Mouse (Mus musculus) kidney, embryonic 16.5 days (tissue): ENCODE measurements around the gene Pax3. TPM values are rescaled to one million over a fixed set of nuclear protein-coding genes. Genes with fewer than 3 reads are reported as not detected.

ENCODE experiments used
- ATAC-seq: fragments of 200-750 bp; cut with Nextera tagmentation; 2 replicates; pipeline ENCODE4 v1.8.0; 2017; ENCODE audit warnings: moderate TSS enrichment; ENCODE audit not compliant: low FRiP score, low TSS enrichment
- H3K27ac ChIP-seq: fragments of 300-500 bp; sonication (generic); 2 replicates; pipeline ENCODE4 v1.5.1; 2014; ENCODE audit warnings: low read length
- H3K27me3 ChIP-seq: fragments of 300-500 bp; sonication (generic); 2 replicates; pipeline ENCODE4 v1.6.1; 2014; ENCODE audit warnings: low read length, control low read depth, mixed read lengths; ENCODE audit not compliant: insufficient read depth
- H3K36me3 ChIP-seq: fragments of 300-500 bp; sonication (generic); 2 replicates; pipeline ENCODE4 v1.6.1; 2014; ENCODE audit warnings: low read length, control low read depth, mixed read lengths; ENCODE audit not compliant: insufficient read depth
- H3K4me1 ChIP-seq: fragments of 300-500 bp; sonication (generic); 2 replicates; pipeline ENCODE4 v1.6.1; 2014; ENCODE audit warnings: low read length, control low read depth, mixed read lengths; ENCODE audit not compliant: insufficient read depth
- H3K4me2 ChIP-seq: fragments of 300-500 bp; sonication (generic); replicated peaks from 2 replicates; pipeline ENCODE4 v1.6.1; 2014; ENCODE audit warnings: low read depth, low read length
- H3K4me3 ChIP-seq: fragments of 300-500 bp; sonication (generic); 2 replicates; pipeline ENCODE4 v1.5.1; 2014; ENCODE audit warnings: mild to moderate bottlenecking, low read length
- H3K9ac ChIP-seq: fragments of 300-500 bp; sonication (generic); replicated peaks from 2 replicates; pipeline ENCODE4 v1.6.1; 2014; ENCODE audit warnings: low read length
- H3K9me3 ChIP-seq: fragments of 300-500 bp; sonication (generic); 2 replicates; pipeline ENCODE4 v1.6.1; 2016; ENCODE audit warnings: low read length, control low read depth
- WGBS: fragments of 180-500 bp; shearing (Covaris S2); extraction: QIAGEN DNeasy Blood & Tissue Kit; methylation state at CpG from one replicate; pipeline ENCODE4 v1.1.7; 2014; 5-methylcytosine and 5-hydroxymethylcytosine counted together
- polyA plus RNA-seq: library from polyadenylated mRNA; unstranded; fragments of >200 nt; fragmentation: Nextera tagmentation; extraction: Ambion mirVana; gene quantifications from 2 replicates; pipeline ENCODE4 v1.2.1, GENCODE M21; 2015

Gene Pax3
- polyA plus RNA-seq, 1 experiment from 2014 or later: 0.05 TPM

- WGBS: under 1% methylated on average over 36 of the region's 36 CpGs
These were observed 19.0 kb upstream of the Pax3 start for GRCm38 (mm10) chr1:78215749-78216508.

DNA sequence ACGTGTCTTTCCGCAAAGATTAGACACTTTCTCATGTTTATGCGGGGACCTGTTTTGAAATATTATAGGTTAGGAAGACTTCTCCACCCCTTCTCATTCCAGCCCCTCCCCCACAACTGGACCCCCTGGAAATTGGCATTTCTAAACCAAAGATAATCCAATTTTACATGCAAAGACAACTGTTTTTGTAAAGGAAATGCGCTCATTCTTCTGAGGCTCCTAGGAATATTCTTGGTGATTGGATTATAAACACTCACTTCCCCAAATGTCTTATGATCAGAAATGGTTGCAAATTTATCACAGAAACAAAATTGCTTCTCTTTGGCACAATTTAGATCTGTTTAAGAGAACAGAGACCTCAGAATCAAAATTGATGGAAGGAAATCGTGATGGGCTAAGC, 14.1 kb upstream of the Pax3 start:
- no peaks in the 10 kb centered on the region for H3K36me3 ChIP-seq
- ATAC-seq: no peak
- H3K27me3 ChIP-seq: peaks cover 100% of the 10 kb centered on the region
- 4% methylated on average over 5 of the region's 5 CpGs for WGBS
- H3K27ac ChIP-seq: no peak overlapping the region
- no peak overlapping the region for H3K9ac ChIP-seq
- H3K4me3 ChIP-seq: no peak overlapping the region
- no peak overlapping the region for H3K4me2 ChIP-seq
- H3K9me3 ChIP-seq: no peaks in the 10 kb centered on the region
- peaks cover 4% of the 10 kb centered on the region; the same call in 1 of the 2 replicates for H3K4me1 ChIP-seq

More at GRCm38 (mm10) chr1:78215749-78216508, 19.0 kb upstream of the Pax3 start:
- Histone ChIP-seq H3K4me2 (peak overlapping the region; percentile 97), H3K27me3 (peaks cover 98% of the 10 kb centered on the region), H3K9ac (no peak overlapping the region; the same call in 1 of the 2 replicates), H3K4me1 (peaks cover 27% of the 10 kb centered on the region), H3K36me3 (no peaks in the 10 kb centered on the region), H3K27ac (no peak overlapping the region), H3K9me3 (no peaks in the 10 kb centered on the region), H3K4me3 (peak overlapping the region; percentile 61)
- ATAC-seq: peak; percentile 60; the same call in 1 of the 2 replicates

DNA sequence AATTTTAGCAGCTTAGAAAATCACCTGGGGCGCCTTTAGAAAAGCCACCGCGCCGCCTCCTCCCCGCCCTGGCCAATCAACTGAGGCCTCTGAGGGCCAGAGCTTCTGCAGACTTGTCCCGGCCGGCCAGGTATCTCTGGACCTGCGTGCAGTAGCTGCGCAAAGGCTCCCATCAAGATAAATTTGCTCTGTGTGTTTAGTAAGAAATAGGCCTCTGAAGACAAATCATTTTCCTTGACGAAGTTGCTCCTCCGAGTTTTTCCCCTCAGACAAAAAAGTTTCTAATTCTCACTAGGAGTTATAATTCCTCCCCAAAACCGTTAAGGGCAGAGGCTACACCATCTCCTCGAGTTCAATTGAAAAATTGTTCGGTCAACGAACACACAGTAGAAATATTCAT, 13.6 kb upstream of the Pax3 start:
- ATAC-seq: no peak
- no peaks in the 10 kb centered on the region for H3K9me3 ChIP-seq
- no peaks in the 10 kb centered on the region for H3K36me3 ChIP-seq
- H3K27ac ChIP-seq: no peak overlapping the region
- under 1% methylated on average over 15 of the region's 15 CpGs for WGBS
- H3K4me1 ChIP-seq: peaks cover 1% of the 10 kb centered on the region; the same call in 1 of the 2 replicates
- H3K9ac ChIP-seq: no peak overlapping the region
- H3K4me2 ChIP-seq: no peak overlapping the region
- peaks cover 100% of the 10 kb centered on the region for H3K27me3 ChIP-seq
- no peak overlapping the region for H3K4me3 ChIP-seq

DNA sequence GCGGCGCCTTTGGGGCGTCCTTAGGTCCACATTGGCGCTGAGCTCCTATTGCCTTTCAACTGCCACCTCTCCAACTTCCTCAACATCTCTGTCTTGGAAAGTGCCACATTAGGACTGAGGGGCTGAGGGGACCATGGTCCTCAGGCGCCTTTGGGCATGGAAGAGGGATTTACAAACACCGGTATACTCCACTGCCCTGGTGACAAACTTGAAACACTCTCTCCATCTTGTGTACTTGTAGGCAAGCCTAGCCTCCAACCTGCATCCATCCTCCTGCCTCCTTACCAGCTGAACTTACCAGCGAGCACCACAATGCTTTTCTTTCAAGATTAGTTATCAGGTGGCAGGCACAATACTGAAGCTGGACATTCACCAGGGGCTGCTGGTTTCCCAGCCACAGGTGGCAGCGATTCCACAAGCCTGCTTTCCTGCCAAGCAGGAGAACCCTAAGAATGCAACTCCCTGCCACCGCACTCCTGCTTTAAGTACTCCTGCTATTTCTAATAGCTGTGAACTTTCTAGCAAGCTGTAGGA, 11.4 kb upstream of the Pax3 start:
- WGBS: 2% methylated on average over 9 of the region's 9 CpGs
- Histone ChIP-seq H3K9ac (no peak overlapping the region), H3K27me3 (peaks cover 100% of the 10 kb centered on the region), H3K4me2 (no peak overlapping the region), H3K36me3 (no peaks in the 10 kb centered on the region), H3K27ac (no peak overlapping the region), H3K9me3 (no peaks in the 10 kb centered on the region), H3K4me3 (no peak overlapping the region), H3K4me1 (no peaks in the 10 kb centered on the region; the same call in 1 of the 2 replicates)
- ATAC-seq: no peak

DNA sequence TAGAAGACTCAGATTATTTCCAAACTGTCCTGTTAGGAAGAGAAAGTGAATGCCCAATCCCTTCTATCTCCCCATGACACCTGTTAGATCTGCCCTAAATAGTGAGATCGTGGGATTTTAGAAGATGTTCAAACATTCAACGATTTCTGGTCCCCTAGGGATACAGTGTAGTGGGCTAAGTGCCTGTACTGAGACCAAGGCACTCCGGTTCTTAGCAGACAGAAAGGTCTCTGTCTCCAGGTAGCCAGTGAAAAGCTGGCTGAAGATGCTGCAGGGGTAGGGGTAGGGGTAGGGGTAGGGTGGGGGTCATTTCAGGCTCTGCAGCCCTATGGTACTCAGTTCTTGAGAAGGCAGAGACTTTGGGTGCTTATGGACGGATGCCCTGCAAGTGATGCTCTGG, 7.4 kb upstream of the Pax3 start:
- H3K4me3 ChIP-seq: peak overlapping the region; percentile 43

GRCm38 (mm10) chr1:78203622-78204211, 6.8 kb upstream of the Pax3 start:
- ATAC-seq: 0 out of 2 replicates have a peak, but pooled peaks have one; percentile 29
- Histone ChIP-seq H3K4me3 (peak overlapping the region; percentile 43), H3K36me3 (no peaks in the 10 kb centered on the region), H3K27me3 (peaks cover 96% of the 10 kb centered on the region), H3K4me2 (peak overlapping the region; percentile 50), H3K4me1 (no peaks in the 10 kb centered on the region; the same call in 1 of the 2 replicates), H3K9ac (0 out of 2 replicates have a peak overlapping the region, but pooled peaks have one; percentile 12), H3K9me3 (no peaks in the 10 kb centered on the region), H3K27ac (no peak overlapping the region)
- WGBS: under 1% methylated on average over 33 of the region's 33 CpGs

More for the DNA sequence above, 7.4 kb upstream of the Pax3 start:
- H3K27ac ChIP-seq: no peak overlapping the region
- H3K27me3 ChIP-seq: peaks cover 96% of the 10 kb centered on the region
- ATAC-seq: no peak
- 20% methylated on average over 4 of the region's 4 CpGs for WGBS
- no peaks in the 10 kb centered on the region for H3K36me3 ChIP-seq
- H3K4me2 ChIP-seq: no peak overlapping the region
- no peaks in the 10 kb centered on the region; the same call in 1 of the 2 replicates for H3K4me1 ChIP-seq
- no peaks in the 10 kb centered on the region for H3K9me3 ChIP-seq
- H3K9ac ChIP-seq: no peak overlapping the region

- no peak overlapping the region for H3K9ac ChIP-seq
- peak overlapping the region; percentile 50 for H3K4me2 ChIP-seq
- WGBS: 2% methylated on average over 14 of the region's 14 CpGs
- peak; percentile 47; the same call in 1 of the 2 replicates for ATAC-seq
- H3K4me1 ChIP-seq: no peaks in the 10 kb centered on the region; the same call in 1 of the 2 replicates
- H3K27me3 ChIP-seq: peaks cover 96% of the 10 kb centered on the region
- peak overlapping the region; percentile 43 for H3K4me3 ChIP-seq
- no peaks in the 10 kb centered on the region for H3K9me3 ChIP-seq
- H3K36me3 ChIP-seq: no peaks in the 10 kb centered on the region
- H3K27ac ChIP-seq: no peak overlapping the region
These were observed 6.2 kb upstream of the Pax3 start for GRCm38 (mm10) chr1:78203086-78203614.

GRCm38 (mm10) chr1:78202466-78203085, 5.6 kb upstream of the Pax3 start:
- H3K9me3 ChIP-seq: no peaks in the 10 kb centered on the region
- no peaks in the 10 kb centered on the region; the same call in 1 of the 2 replicates for H3K4me1 ChIP-seq
- WGBS: 1% methylated on average over 23 of the region's 23 CpGs
- H3K4me3 ChIP-seq: no peak overlapping the region
- peaks cover 96% of the 10 kb centered on the region for H3K27me3 ChIP-seq
- no peak overlapping the region for H3K9ac ChIP-seq
- H3K4me2 ChIP-seq: no peak overlapping the region
- H3K36me3 ChIP-seq: no peaks in the 10 kb centered on the region
- ATAC-seq: no peak
- H3K27ac ChIP-seq: no peak overlapping the region

GRCm38 (mm10) chr1:78201251-78202010, 4.5 kb upstream of the Pax3 start:
- Histone ChIP-seq H3K36me3 (no peaks in the 10 kb centered on the region), H3K9ac (no peak overlapping the region), H3K27ac (no peak overlapping the region), H3K4me3 (no peak overlapping the region), H3K4me2 (no peak overlapping the region), H3K4me1 (peaks cover 9% of the 10 kb centered on the region), H3K27me3 (peaks cover 96% of the 10 kb centered on the region), H3K9me3 (no peaks in the 10 kb centered on the region)
- 1% methylated on average over 28 of the region's 28 CpGs for WGBS
- no peak for ATAC-seq
